Mouse (Mus musculus): ENCODE data around the gene Bglap3. TPM values are rescaled to one million over a fixed set of nuclear protein-coding genes. Genes with fewer than 3 reads are reported as not detected.
"Not testable (repeated sequence)": the region's sequence is repeated elsewhere in the genome, so short reads cannot be mapped to it uniquely, and the experiment has no call there.

The Bglap3 gene
- total RNA-seq, 2 experiments from 2014 or later: not detected

DNA sequence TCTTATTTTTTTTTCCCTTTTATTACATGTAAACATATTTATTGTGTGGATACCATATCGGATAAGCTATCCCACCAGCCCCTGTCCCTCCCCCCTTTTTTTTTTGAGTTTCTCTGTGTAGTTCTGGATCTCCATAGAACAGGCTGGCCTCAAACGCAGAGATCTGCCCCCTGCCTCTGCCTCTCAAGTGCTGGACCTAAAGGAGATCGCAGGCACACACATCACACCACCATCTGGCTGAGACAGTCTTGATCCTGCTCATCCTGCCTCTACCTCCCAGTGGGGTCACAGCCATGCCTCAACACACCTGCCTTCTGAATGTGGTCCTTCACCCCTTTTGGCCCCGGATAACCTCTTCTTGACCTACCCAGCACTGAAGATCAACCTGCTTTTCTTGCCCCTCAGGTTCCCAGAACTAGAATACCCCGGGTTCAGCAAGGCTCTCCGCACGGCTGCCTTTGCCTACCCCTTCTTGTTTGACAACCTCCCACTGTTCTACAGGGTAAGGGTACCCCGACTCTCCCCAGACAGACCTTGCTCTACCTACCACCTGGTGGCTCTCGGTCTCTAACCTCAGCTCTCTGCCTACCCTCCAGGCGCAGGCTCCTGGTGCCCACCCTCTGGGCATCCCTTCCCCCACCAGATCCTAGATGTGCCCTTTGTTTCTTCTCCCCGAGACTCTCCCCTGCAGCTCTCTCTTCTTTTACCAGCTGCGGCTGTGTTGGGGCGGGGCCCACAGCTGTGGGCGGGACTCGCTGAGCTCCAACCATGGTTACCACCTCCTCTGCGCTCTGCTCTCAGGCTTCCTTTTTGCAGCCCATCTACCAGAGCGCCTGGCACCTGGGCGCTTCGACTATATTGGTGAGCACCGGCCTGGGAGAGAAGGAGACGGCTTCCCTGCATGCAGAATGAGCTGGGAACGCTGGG lies 9.1 kb upstream of the Bglap3 start:
- peak; percentile 76 for ATAC-seq (replicated peaks; ENCODE audit: poor library complexity, severe bottlenecking)

- not testable (repeated sequence) for ATAC-seq (replicated peaks; ENCODE audit: poor library complexity, severe bottlenecking)
Measured at GRCm38 (mm10) chr3:88378599-88378998, 6.1 kb upstream of the Bglap3 start, which contains the start of gene Bglap2. Gene Bglap2, minus strand, starts transcription at chr3:88378699.

DNA sequence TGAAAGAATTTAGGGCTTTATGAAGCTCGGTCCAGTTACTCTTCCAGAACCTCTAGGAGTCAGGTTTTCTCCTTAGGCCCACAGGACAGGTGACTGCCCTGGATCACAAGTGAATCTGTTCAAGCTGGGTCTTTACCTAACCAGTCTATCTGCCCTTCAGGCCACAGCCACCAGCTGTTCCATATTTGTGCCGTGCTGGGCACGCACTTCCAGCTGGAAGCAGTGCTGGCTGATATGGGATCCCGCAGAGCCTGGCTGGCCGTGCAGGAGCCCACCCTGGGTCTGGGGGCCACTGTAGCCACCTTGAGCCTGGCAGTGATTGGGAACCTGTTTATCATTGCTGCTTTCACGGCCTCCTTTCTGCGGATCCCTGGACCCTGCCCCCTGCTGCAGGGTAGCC lies 4.1 kb upstream of the Bglap3 start:
- ATAC-seq (replicated peaks; ENCODE audit: poor library complexity, severe bottlenecking): not testable (repeated sequence)

GRCm38 (mm10) chr3:88375750-88376626 lies 3.4 kb upstream of the Bglap3 start:
- ATAC-seq (replicated peaks; ENCODE audit: poor library complexity, severe bottlenecking): peak; percentile 62

GRCm38 (mm10) chr3:88368511-88368910 lies 4.0 kb downstream of the Bglap3 start:
- ATAC-seq (replicated peaks; ENCODE audit: poor library complexity, severe bottlenecking): not testable (repeated sequence)

- ATAC-seq (replicated peaks; ENCODE audit: poor library complexity, severe bottlenecking): not testable (repeated sequence)
Measured at GRCm38 (mm10) chr3:88367517-88367916, 5.0 kb downstream of the Bglap3 start.

DNA sequence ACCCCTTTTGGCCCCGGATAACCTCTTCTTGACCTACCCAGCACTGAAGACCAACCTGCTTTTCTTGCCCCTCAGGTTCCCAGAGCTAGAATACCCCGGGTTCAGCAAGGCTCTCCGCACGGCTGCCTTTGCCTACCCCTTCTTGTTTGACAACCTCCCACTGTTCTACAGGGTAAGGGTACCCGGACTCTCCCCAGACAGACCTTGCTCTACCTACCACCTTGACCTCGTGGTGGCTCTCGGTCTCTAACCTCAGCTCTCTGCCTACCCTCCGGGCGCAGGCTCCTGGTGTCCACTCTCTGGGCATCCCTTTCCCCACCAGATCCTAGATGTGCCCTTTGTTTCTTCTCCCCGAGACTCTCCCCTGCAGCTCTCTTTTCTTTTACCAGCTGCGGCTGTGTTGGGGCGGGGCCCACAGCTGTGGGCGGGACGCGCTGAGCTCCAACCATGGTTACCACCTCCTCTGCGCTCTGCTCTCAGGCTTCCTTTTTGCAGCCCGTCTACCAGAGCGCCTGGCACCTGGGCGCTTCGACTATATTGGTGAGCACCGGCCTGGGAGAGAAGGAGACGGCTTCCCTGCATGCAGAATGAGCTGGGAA lies 5.6 kb downstream of the Bglap3 start:
- peak; percentile 81 for ATAC-seq (replicated peaks; ENCODE audit: poor library complexity, severe bottlenecking)

GRCm38 (mm10) chr3:88365705-88366361 lies 6.7 kb downstream of the Bglap3 start:
- no peak for ATAC-seq (replicated peaks; ENCODE audit: poor library complexity, severe bottlenecking)

DNA sequence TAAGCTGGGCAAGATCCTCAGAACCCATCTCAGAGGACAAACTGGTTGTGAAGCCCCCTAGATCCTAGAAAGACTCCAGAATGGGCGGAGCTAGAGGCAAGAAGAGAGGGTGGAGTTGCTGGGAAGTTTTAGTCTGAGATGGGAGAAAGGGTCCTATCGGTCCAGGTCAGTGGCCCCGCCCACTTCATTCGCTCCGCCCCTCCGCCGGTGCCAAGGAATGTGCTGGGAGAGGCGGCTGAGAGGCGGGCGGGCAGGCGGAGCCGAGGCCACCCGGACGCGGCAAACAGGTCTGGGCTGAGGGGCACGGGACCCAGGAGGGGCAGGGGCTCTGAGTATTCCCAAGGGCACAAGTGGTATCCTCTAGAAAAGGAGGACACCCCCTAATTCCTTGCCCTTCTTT lies 8.2 kb downstream of the Bglap3 start, which contains the start of gene Paqr6:
Gene Paqr6, plus strand, starts transcription at position 248 of the 400 bp plus-strand sequence.
- no peak for ATAC-seq (replicated peaks; ENCODE audit: poor library complexity, severe bottlenecking)

DNA sequence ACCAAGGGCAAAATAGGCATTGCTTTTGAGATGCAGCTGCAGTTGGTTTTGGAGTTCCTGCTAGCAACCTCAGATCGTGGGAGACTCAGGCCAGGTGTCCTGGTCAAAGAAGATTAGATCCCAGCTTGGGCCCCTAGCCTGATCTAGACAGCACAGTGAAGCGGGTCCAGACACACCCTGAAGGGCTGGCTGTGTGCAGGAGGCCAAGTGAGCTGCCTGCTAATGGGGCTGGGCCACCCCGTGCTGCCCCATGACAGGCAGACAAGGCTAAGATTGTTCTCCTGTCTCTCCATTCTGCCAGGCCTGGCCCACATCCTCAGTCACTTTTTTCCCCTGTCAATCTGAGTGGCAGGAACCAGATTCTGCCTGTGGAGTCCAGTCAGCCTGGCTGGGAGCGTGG lies 8.8 kb downstream of the Bglap3 start:
- no peak for ATAC-seq (replicated peaks; ENCODE audit: poor library complexity, severe bottlenecking)

GRCm38 (mm10) chr3:88361612-88362313 lies 10.8 kb downstream of the Bglap3 start:
- ATAC-seq (replicated peaks; ENCODE audit: poor library complexity, severe bottlenecking): no peak

DNA sequence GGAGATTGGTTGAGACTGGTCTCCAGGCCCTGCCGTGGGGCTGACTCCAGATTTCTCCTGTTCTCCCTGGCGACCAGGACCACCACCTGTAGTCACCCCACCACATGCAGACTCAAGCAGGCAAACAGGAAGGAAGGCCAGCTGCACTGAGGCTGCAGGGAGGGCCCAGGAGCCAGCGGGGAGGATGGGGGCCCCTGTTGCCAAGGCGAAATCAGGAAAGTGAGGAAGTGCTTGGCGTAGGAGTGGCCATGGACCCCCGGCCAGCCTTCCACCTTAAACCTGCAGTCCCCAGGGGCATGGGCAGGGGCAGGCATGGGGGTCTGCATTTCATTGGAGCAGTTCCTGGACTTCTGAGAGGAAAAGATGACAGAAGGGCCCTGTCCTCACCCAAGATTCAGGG lies 11.4 kb downstream of the Bglap3 start:
- no peak for ATAC-seq (replicated peaks; ENCODE audit: poor library complexity, severe bottlenecking)

DNA sequence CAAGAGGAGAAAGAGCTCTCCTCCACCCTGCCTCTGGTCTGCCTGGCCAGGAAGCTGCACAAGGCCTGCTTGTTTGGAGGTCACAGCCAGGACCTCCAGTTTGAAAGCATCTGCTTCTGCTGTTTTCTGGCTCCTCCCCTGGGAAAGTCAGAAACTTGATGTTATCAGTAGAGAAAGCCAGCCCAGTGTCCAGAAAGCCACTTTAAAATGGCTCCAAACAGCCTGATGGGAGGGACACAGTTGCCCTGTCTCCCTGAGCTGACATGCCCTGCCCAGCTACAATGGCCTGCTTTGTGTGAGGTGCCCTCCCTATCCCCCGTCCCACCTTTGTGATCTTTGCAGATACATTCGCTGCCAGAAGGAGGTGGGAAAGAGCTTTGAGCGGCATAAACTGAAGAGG lies 12.6 kb downstream of the Bglap3 start:
- no peak for ATAC-seq (replicated peaks; ENCODE audit: poor library complexity, severe bottlenecking)

- no peak for ATAC-seq (replicated peaks; ENCODE audit: poor library complexity, severe bottlenecking)
Measured at GRCm38 (mm10) chr3:88359584-88359983, 13.0 kb downstream of the Bglap3 start.

DNA sequence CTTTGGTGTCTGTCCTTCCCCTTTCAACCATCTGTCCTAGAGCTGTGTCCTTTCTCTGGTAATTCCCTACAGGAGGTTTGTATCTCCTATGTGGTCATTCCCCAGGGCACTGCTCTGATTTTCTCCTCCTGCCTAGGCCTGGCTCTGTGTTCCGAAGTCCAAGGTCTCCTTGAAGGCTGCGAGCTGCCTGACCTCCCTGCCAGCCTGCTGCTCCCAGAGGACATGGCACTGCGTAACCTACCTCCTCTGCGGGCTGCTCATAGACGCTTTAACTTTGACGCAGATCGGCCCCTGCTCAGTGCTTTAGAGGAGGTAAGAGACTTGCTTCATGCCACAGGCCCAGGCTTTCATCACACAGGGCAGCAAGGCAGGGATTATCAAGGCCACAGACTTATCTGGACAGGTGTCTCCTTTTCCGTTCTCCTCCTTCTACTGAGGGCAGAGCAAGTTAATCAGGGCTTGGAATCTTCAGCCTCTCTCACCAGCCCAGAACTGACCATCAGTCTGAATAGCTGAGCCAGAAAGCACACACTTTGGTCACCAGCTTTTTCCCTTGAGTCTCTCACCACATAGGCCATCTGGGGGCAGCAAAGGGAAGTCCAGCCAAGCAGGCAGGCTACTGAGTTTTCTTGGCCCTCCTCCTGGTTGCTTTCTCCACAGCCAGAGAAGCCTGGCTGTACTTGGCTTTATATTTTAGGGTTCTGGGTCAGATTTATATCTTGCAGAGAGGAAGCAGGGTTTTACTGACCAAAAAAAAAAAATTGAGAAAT lies 18.0 kb downstream of the Bglap3 start:
- no peak for ATAC-seq (replicated peaks; ENCODE audit: poor library complexity, severe bottlenecking)

GRCm38 (mm10) chr3:88352907-88353306 lies 19.6 kb downstream of the Bglap3 start:
- ATAC-seq (replicated peaks; ENCODE audit: poor library complexity, severe bottlenecking): no peak

DNA sequence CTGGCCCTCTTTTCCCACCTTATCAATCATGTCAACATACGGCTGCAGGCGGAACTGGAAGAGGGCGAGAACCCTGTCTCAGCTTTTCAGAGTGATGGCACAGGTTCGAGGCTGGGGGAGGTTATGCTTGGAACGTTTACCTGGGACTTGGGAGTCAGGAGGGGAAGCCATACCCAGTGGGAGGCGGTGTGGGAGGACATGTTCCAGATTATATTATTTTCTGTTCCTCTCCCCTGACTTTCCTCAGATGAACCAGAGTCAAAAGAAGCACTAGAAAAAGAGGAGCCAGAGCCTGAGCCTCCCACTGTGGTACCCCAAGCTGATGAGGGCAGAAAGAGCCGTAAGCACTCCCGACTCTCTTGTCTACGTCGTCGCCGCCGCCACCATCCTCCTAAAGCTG lies 21.8 kb downstream of the Bglap3 start:
- ATAC-seq (replicated peaks; ENCODE audit: poor library complexity, severe bottlenecking): no peak

DNA sequence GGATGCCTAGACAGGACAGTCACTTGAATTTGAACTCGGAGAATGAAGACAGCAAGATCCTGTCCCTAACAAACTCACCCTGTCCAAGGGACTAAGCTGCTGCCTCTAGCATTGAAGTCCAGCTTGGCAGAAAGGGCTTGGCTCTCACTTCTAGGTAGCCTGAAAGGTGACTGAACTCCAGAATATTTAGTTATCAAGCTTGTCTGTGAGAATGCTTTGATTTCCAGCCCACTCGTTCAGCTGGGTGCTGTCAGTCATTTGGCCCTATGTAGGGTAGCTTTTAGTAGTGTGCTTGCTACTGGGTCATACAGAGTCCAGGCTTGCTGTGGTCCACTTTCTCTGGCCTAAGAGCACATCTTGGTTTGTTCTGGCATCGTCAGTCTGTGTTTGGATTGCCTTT lies 33.5 kb downstream of the Bglap3 start:
- ATAC-seq (replicated peaks; ENCODE audit: poor library complexity, severe bottlenecking): no peak

DNA sequence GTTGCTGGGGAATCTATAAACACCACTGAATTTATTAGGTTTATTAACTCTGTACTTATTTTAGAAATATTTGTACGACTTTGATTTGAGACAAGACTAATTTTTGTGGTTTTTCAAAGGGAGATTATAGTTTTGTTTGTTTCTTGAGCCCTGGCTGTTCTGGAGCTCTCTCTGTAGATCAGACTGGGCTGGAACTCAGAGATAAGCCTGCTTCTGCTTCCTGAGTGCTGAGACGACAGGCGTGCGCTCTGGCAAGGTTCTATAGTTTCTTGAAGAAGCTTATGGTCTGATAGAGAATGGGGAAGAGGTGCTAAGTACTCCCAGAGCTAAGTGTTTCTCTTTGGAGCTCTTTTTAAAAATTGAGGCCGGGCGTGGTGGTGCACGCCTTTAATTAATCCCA lies 34.2 kb downstream of the Bglap3 start:
- no peak for ATAC-seq (replicated peaks; ENCODE audit: poor library complexity, severe bottlenecking)

Measured in granulocyte monocyte progenitor cell, adult 5-6 weeks (primary cell).